Mouse (Mus musculus) midbrain, embryonic 11.5 days (tissue): ENCODE results near the gene Scrt2. TPM values are rescaled to one million over a fixed set of nuclear protein-coding genes. Genes with fewer than 3 reads are reported as not detected.

ENCODE experiments used
- ATAC-seq: fragments of 200-750 bp; cut with Nextera tagmentation; 2 replicates; pipeline ENCODE4 v1.8.0; 2017; ENCODE audit warnings: moderate TSS enrichment, moderate library complexity; ENCODE audit not compliant: low FRiP score
- DNase-seq: peaks from one replicate; pipeline ENCODE4 v3.0.0; 2015; ENCODE audit warnings: low spot score; ENCODE audit errors: missing footprints
- H3K27ac ChIP-seq: fragments of 300-500 bp; sonication (generic); 2 replicates; pipeline ENCODE4 v1.5.1; 2014; ENCODE audit warnings: low read depth, low read length
- H3K27me3 ChIP-seq: fragments of 300-500 bp; sonication (generic); 2 replicates; pipeline ENCODE4 v1.6.1; 2014; ENCODE audit warnings: mild to moderate bottlenecking, low read length, moderate library complexity, mixed read lengths; ENCODE audit not compliant: control insufficient read depth, insufficient read depth
- H3K36me3 ChIP-seq: fragments of 300-500 bp; sonication (generic); 2 replicates; pipeline ENCODE4 v1.6.1; 2014; ENCODE audit warnings: mild to moderate bottlenecking, low read length, moderate library complexity, mixed read lengths; ENCODE audit not compliant: control insufficient read depth, insufficient read depth
- H3K4me1 ChIP-seq: fragments of 300-500 bp; sonication (generic); 2 replicates; pipeline ENCODE4 v1.6.1; 2014; ENCODE audit warnings: low read length; ENCODE audit not compliant: control insufficient read depth, insufficient read depth
- H3K4me2 ChIP-seq: fragments of 300-500 bp; sonication (generic); 2 replicates; pipeline ENCODE4 v1.6.1; 2014; ENCODE audit warnings: mild to moderate bottlenecking, moderate library complexity
- H3K4me3 ChIP-seq: fragments of 300-500 bp; sonication (generic); 2 replicates; pipeline ENCODE4 v1.5.1; 2014; ENCODE audit warnings: low read depth, low read length
- H3K9ac ChIP-seq: fragments of 300-500 bp; sonication (generic); 2 replicates; pipeline ENCODE4 v1.6.1; 2014; ENCODE audit warnings: low read length
- H3K9me3 ChIP-seq: fragments of 300-500 bp; sonication (generic); 2 replicates; pipeline ENCODE4 v1.6.1; 2016; ENCODE audit warnings: low read length; ENCODE audit not compliant: control insufficient read depth
- WGBS: fragments of 180-500 bp; shearing (Covaris S2); extraction: QIAGEN DNeasy Blood & Tissue Kit; methylation state at CpG from one replicate; pipeline ENCODE4 v1.1.7; 2014; 5-methylcytosine and 5-hydroxymethylcytosine counted together
- polyA plus RNA-seq: library from polyadenylated mRNA; unstranded; fragments of >200 nt; fragmentation: Nextera tagmentation; extraction: Ambion mirVana; gene quantifications from 2 replicates; pipeline ENCODE4 v1.2.1, GENCODE M21; 2014

Gene Scrt2
- polyA plus RNA-seq, 1 experiment from 2014 or later = 11.0 TPM

- ATAC-seq (no peak), DNase-seq (peak; percentile 51)
- H3K9ac ChIP-seq = no peak overlapping the region
- H3K9me3 ChIP-seq = no peaks in the 10 kb centered on the region
- no peaks in the 10 kb centered on the region for H3K36me3 ChIP-seq
- H3K4me3 ChIP-seq = no peak overlapping the region
- 84% methylated on average over 5 of the region's 5 CpGs for WGBS
- no peak overlapping the region for H3K4me2 ChIP-seq
- peaks cover 5% of the 10 kb centered on the region; the same call in 1 of the 2 replicates for H3K4me1 ChIP-seq
- H3K27me3 ChIP-seq = peaks cover 2% of the 10 kb centered on the region; the same call in 1 of the 2 replicates
- H3K27ac ChIP-seq = no peak overlapping the region
Observed at GRCm38 (mm10) chr2:152087111-152087510, 5.8 kb downstream of the Scrt2 start.

GRCm38 (mm10) chr2:152089078-152089477 lies 7.7 kb downstream of the Scrt2 start:
- Histone ChIP-seq H3K4me3 (no peak overlapping the region), H3K27me3 (peaks cover 20% of the 10 kb centered on the region), H3K36me3 (no peaks in the 10 kb centered on the region), H3K4me2 (no peak overlapping the region), H3K4me1 (peaks cover 16% of the 10 kb centered on the region), H3K9me3 (no peaks in the 10 kb centered on the region), H3K9ac (no peak overlapping the region), H3K27ac (no peak overlapping the region)
- WGBS = 10% methylated on average over 4 of the region's 4 CpGs
- ATAC-seq = no peak
- DNase-seq = peak; percentile 96

- Histone ChIP-seq H3K36me3 (no peaks in the 10 kb centered on the region), H3K27ac (no peak overlapping the region), H3K4me2 (no peak overlapping the region), H3K9me3 (no peaks in the 10 kb centered on the region), H3K9ac (no peak overlapping the region), H3K4me1 (peaks cover 18% of the 10 kb centered on the region), H3K27me3 (peaks cover 25% of the 10 kb centered on the region), H3K4me3 (no peak overlapping the region)
- no peak for DNase-seq
- no peak for ATAC-seq
- 88% methylated on average over 5 of the region's 5 CpGs for WGBS
Observed at GRCm38 (mm10) chr2:152089581-152089980, 8.3 kb downstream of the Scrt2 start.

DNA sequence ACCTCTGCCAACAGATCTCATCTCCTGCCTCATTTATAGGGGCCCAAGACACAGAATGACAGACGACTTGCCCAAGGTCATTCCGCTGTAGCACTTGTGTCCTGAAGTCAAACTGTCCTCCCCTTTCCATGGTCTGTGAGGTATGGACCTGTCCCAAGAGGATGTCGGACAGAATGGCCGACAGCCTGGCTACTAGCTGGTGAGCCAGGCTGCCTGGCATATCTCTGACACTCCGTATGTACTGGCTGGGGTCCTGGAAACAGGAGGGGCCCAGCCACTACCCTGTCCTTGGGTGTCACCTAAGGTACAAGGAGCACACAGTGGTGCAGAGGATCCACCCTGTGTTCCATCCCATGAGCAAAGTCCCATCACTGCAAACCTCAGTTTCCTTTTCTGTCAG lies 9.2 kb downstream of the Scrt2 start:
- peaks cover 33% of the 10 kb centered on the region for H3K27me3 ChIP-seq
- H3K4me3 ChIP-seq = no peak overlapping the region
- no peaks in the 10 kb centered on the region for H3K36me3 ChIP-seq
- no peak overlapping the region for H3K27ac ChIP-seq
- H3K4me1 ChIP-seq = peaks cover 26% of the 10 kb centered on the region
- no peaks in the 10 kb centered on the region for H3K9me3 ChIP-seq
- H3K4me2 ChIP-seq = no peak overlapping the region
- WGBS = 86% methylated on average over 5 of the region's 5 CpGs
- no peak for DNase-seq
- no peak overlapping the region for H3K9ac ChIP-seq
- ATAC-seq = no peak

GRCm38 (mm10) chr2:152091342-152092056 lies 10.2 kb downstream of the Scrt2 start:
- 26% methylated on average over 12 of the region's 12 CpGs for WGBS
- Histone ChIP-seq H3K4me2 (no peak overlapping the region), H3K36me3 (no peaks in the 10 kb centered on the region), H3K9ac (no peak overlapping the region), H3K4me3 (no peak overlapping the region), H3K4me1 (peaks cover 23% of the 10 kb centered on the region), H3K27me3 (peaks cover 36% of the 10 kb centered on the region), H3K9me3 (no peaks in the 10 kb centered on the region), H3K27ac (no peak overlapping the region)
- 0 out of 2 replicates have a peak, but pooled peaks have one; percentile 19 for ATAC-seq
- no peak for DNase-seq

- Histone ChIP-seq H3K4me2 (peak overlapping the region; percentile 43), H3K36me3 (no peaks in the 10 kb centered on the region), H3K27me3 (peaks cover 36% of the 10 kb centered on the region), H3K27ac (no peak overlapping the region), H3K4me3 (peak overlapping the region; percentile 27), H3K9ac (peak overlapping the region; percentile 14), H3K9me3 (no peaks in the 10 kb centered on the region), H3K4me1 (peaks cover 21% of the 10 kb centered on the region)
- ATAC-seq = peak; percentile 10
- DNase-seq = no peak
- 3% methylated on average over 43 of the region's 45 CpGs for WGBS
Observed at GRCm38 (mm10) chr2:152092927-152093326, 11.6 kb downstream of the Scrt2 start.

- H3K4me2 ChIP-seq = peak overlapping the region; percentile 43
- ATAC-seq (no peak), DNase-seq (peak; percentile 95)
- no peaks in the 10 kb centered on the region for H3K36me3 ChIP-seq
- peak overlapping the region; percentile 39 for H3K9ac ChIP-seq
- H3K27ac ChIP-seq = no peak overlapping the region
- H3K9me3 ChIP-seq = no peaks in the 10 kb centered on the region
- H3K4me1 ChIP-seq = peaks cover 21% of the 10 kb centered on the region
- peaks cover 36% of the 10 kb centered on the region for H3K27me3 ChIP-seq
- WGBS = 4% methylated on average over 49 of the region's 60 CpGs
- H3K4me3 ChIP-seq = peak overlapping the region; percentile 27
Observed at GRCm38 (mm10) chr2:152093356-152093792, 12.0 kb downstream of the Scrt2 start.

GRCm38 (mm10) chr2:152094856-152095545 lies 13.7 kb downstream of the Scrt2 start:
- H3K4me3 ChIP-seq = no peak overlapping the region
- H3K27me3 ChIP-seq = peaks cover 36% of the 10 kb centered on the region
- peak overlapping the region; percentile 23 for H3K4me2 ChIP-seq
- H3K4me1 ChIP-seq = peaks cover 21% of the 10 kb centered on the region
- H3K27ac ChIP-seq = peak overlapping the region; percentile 41; the same call in 1 of the 2 replicates
- H3K9me3 ChIP-seq = no peaks in the 10 kb centered on the region
- ATAC-seq = peak; percentile 33
- WGBS = 3% methylated on average over 29 of the region's 29 CpGs
- peak overlapping the region; percentile 27; the same call in 1 of the 2 replicates for H3K9ac ChIP-seq
- H3K36me3 ChIP-seq = no peaks in the 10 kb centered on the region
- DNase-seq = no peak

- Histone ChIP-seq H3K4me2 (no peak overlapping the region), H3K36me3 (no peaks in the 10 kb centered on the region), H3K9ac (no peak overlapping the region), H3K9me3 (no peaks in the 10 kb centered on the region), H3K27ac (no peak overlapping the region), H3K4me3 (no peak overlapping the region), H3K27me3 (peaks cover 36% of the 10 kb centered on the region), H3K4me1 (peaks cover 21% of the 10 kb centered on the region)
- ATAC-seq = no peak
- no peak for DNase-seq
- WGBS = 80% methylated on average over 2 of the region's 2 CpGs
Observed at GRCm38 (mm10) chr2:152096922-152097321, 15.6 kb downstream of the Scrt2 start.
